Mouse (Mus musculus) brain, embryonic 14.5 days (tissue): Measurements from ENCODE around the gene Rad51ap1.

Experiments
- CTCF ChIP-seq: fragments of 200-500 bp; IDR thresholded peaks from 2 replicates; pipeline ENCODE4 v1.5.1; 2012; ENCODE audit warnings: inconsistent platforms, mild to moderate bottlenecking, moderate library complexity, borderline replicate concordance; ENCODE audit not compliant: insufficient read depth, insufficient read length; ENCODE audit errors: extremely low read depth
- POLR2A ChIP-seq: fragments of 200-500 bp; IDR thresholded peaks from 2 replicates; pipeline ENCODE4 v1.6.1; 2012; ENCODE audit warnings: mild to moderate bottlenecking, inconsistent platforms, borderline replicate concordance; ENCODE audit not compliant: poor library complexity, insufficient read depth, insufficient read length, severe bottlenecking; ENCODE audit errors: extremely low read depth

DNA sequence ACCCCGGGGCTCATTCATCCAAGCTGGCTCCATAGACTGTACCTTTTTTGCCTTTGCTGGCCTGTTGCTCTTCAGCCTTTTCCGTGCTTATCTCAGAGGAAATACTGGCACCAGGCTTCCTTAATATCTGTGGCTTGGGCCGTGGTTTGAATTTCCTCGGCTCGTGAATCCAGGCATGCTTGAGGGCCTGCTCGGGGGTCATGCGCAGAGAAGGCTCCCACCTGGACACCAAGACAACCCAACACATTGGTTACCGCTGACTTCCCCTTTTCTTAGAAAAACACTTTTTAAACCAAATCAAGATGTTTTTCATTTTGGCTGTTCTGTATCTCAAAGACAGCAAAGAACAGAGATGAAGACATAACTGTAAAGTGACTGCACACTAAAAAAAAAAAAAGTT lies 62.3 kb downstream of the Rad51ap1 start:
- TF ChIP-seq CTCF (no peak), POLR2A (no peak)
